Mouse (Mus musculus): ENCODE measurements at regions not wholly inside any gene's neighbourhood (a gene's known extent, or its start where the extent isn't known, plus 50 kb on each side); places are given as distances from the start of the nearest gene placed in this dataset.
"Not testable (repeated sequence)": the region's sequence is repeated elsewhere in the genome, so short reads cannot be mapped to it uniquely, and the experiment has no call there.

- ATAC-seq (replicated peaks; ENCODE audit: low FRiP score, low TSS enrichment, poor library complexity, severe bottlenecking) = no peak
These were observed 357.0 kb downstream of the Gm8797 start for GRCm38 (mm10) chr3:6107377-6108155.

- ATAC-seq (replicated peaks; ENCODE audit: low FRiP score, low TSS enrichment, poor library complexity, severe bottlenecking) = no peak
These were observed 368.1 kb downstream of the Gm8797 start for GRCm38 (mm10) chr3:6118721-6119120.

GRCm38 (mm10) chr3:6135754-6136153 lies 385.1 kb downstream of the Gm8797 start:
- ATAC-seq (replicated peaks; ENCODE audit: low FRiP score, low TSS enrichment, poor library complexity, severe bottlenecking) = not testable (repeated sequence)

- no peak for ATAC-seq (replicated peaks; ENCODE audit: low FRiP score, low TSS enrichment, poor library complexity, severe bottlenecking)
These were observed 386.8 kb downstream of the Gm8797 start for GRCm38 (mm10) chr3:6137374-6137773.

GRCm38 (mm10) chr3:6173775-6174174 lies 423.2 kb downstream of the Gm8797 start:
- no peak for ATAC-seq (replicated peaks; ENCODE audit: low FRiP score, low TSS enrichment, poor library complexity, severe bottlenecking)

GRCm38 (mm10) chr3:6182533-6182932 lies 431.9 kb downstream of the Gm8797 start:
- no peak for ATAC-seq (replicated peaks; ENCODE audit: low FRiP score, low TSS enrichment, poor library complexity, severe bottlenecking)

GRCm38 (mm10) chr3:6183400-6183799 lies 432.8 kb downstream of the Gm8797 start:
- no peak for ATAC-seq (replicated peaks; ENCODE audit: low FRiP score, low TSS enrichment, poor library complexity, severe bottlenecking)

GRCm38 (mm10) chr3:6204656-6205055 lies 415.6 kb downstream of the 1700008P02Rik start:
- no peak for ATAC-seq (replicated peaks; ENCODE audit: low FRiP score, low TSS enrichment, poor library complexity, severe bottlenecking)

- ATAC-seq (replicated peaks; ENCODE audit: low FRiP score, low TSS enrichment, poor library complexity, severe bottlenecking) = no peak
These were observed 391.6 kb downstream of the 1700008P02Rik start for GRCm38 (mm10) chr3:6228685-6229084.

Measured in megakaryocyte-erythroid progenitor cell, adult 5-6 weeks (primary cell).